Mouse (Mus musculus) spleen, postnatal 4 days (tissue): ENCODE measurements around the gene Mipep.

Experiments used
- DNase-seq, 2 experiments: peaks; one replicate each; pipeline ENCODE4 v3.0.0; 2022; ENCODE audit warnings: low spot score in 2 of 2

The Mipep gene

DNA sequence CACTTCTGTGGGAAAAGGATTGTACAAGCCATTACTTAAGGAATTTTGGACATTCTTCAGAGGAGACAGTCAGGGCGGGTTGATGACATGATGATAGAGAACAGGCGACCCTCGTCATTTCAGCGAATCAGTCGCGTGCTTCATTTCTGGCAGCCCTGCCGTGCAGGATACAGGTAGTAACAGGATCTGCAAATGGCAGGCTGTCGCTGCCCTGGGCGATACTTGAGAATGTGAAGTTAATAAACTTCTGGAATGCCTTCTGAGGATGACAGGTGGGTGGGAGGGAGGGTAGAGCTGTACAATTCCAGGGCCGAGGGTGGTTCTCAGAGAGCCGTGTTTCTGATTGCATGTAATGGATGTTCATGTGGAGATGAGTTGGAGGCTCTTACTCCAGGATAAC is 82.0 kb downstream of the Mipep start:
- DNase-seq = no peak

DNA sequence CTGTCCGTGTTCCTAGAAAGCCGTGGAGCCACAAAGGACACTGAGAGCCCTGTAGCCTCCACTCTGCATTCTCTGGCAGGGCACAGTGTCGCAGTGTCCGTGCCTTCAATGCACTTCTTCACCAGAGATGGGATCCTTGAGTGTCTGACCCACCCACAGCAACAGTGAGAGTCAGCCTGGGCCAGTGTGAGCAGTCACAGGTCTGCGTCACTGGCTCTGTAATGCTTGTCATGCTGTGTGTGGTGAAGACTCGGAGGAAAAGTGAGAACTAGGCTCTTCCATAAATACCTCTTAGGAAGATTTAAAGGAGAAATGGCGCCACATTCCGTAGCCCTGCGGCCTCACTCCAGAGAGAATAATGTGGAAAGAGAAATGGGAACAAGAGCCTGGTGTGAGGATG is 84.0 kb downstream of the Mipep start:
- DNase-seq = no peak

DNA sequence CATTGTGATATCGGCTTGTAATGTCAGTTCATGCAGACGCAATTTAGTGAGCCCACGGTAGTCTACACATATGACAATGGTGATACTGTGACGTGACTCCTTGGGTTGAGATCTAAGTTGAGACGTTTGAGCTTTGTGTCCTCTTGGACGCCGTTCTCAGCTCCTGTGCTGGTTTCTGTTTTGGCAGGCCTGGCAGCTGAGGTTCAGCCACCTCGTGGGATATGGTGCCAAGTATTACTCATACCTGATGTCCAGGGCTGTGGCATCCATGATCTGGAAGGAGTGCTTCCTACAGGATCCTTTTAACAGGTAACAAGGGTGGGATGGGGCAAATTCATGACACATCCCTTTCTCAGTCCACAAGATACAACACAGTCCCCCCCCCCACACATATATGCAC is 87.5 kb downstream of the Mipep start:
- no peak for DNase-seq

DNA sequence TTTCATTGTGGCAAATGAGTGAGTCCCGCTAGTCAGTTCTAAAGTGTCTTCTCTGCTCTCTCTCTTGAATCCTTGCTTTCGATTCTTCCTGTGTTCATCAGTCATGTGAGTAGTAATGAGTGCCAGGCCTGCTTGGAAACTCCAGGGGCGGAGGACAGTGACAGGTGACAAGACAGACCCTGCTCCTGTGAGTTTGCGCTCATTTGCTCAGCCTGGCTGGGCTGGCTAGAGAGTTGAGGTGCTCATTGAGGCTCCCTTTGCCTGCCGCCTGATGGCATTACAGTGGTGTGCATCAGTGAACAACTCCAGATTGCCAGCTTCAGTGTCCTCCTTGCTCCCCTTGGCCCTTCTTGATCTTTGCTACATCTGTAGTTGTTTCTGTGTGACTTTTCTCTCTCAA is 97.7 kb downstream of the Mipep start:
- no peak for DNase-seq

DNA sequence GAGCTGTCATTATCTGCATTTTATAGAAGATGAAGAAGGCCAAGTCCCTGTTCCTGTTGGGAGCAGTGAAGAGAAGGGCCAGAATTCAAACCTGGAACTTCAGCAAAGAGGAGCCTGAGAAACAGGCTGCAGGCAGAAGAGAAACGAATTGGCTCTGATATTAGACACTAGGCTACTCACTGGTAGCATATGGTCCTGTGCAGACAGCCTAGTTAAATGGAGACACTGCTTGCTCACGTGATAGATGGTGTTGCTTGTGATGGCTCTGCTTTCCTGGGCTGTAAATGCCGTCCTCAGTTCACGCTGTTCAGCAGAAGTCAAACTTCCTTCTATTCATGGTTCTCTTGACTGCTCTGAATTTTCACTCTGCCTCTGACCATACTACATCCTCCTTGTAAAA is 98.3 kb downstream of the Mipep start:
- DNase-seq = no peak

DNA sequence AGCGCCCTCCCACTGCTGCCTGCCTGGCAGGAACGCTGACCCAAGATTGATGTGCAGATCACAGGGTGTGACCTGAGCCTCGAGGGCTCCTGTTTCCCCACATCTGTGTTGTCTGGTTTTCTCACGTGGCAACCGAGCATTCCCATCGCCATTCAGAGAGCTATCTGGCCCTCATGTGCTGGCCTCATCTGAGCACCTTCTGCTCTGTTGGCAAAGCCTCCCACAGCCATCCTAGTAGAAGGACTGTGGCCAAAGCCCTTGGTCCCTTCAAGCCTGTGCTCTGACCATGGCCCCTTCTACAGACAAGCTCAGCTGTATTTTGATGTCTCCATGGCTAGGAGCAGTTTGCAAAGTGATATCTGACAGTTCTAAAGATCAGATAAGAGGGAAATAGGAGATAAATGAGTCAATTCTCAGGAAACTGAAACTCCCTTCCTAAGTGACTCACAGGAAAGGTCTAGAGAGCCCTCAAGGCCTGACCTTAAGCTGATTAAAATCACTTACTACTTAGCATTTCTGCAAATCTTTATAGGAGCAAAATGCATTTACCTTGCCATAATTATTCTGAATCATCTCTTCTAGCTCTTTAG is 101.1 kb downstream of the Mipep start:
- DNase-seq = no peak

DNA sequence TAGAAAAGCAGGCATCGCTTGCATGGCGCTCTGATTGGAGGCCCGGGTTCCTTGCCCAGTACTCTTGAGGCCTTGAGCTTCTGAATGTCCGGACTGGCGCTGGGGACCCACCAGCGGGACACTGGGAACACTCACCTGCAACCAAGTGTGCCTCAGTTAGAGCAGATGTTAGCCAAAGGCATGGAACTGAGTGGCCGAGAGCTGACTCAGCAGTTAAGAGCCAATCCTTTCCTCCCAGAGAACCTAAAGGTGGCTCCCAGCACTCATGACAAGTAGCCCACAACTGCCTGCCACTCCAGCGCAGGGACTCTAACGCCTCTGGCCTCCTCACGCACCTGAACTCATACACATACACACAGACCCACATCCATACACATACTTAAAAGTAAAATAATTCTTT is 109.5 kb downstream of the Mipep start:
- no peak for DNase-seq

DNA sequence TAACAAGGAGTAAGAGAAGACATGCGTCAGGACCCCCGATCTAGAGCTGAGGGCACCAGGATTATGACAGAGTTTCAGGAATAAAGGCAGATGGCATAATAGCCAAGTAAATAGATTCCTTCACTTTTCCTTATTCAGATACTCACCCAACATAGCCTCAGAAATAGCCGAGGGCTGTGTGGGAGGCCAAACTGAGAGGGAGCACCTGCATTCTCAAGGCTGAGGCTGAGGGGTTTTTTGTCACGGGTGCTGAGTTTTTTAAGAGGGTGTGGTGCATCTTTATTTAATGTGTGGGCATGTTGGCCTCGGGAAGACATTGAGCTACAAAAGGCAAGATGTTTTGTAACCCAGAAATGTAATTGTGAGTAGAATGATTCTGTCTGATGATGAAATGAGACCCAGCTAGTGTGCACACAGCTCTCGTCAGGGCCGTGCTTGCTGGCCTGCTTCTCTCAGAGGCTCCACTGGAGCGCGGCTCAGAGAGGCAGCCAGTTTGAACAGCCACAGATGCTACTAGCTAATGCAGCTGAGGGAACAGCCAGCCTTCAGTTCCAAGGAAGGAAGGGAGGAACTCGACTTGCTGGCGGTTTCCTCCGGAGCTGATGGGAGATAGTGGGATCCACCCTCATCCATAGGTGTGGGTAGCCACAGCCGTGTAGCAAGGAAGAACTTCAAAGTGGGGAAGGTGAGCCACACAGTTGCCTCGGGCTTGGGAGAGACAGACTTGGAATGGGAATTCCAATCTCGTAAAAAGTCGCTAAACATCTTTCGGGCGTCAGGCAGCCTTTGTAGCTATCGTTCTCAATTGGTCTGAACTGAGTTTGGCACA is 111.0 kb downstream of the Mipep start:
- no peak for DNase-seq

DNA sequence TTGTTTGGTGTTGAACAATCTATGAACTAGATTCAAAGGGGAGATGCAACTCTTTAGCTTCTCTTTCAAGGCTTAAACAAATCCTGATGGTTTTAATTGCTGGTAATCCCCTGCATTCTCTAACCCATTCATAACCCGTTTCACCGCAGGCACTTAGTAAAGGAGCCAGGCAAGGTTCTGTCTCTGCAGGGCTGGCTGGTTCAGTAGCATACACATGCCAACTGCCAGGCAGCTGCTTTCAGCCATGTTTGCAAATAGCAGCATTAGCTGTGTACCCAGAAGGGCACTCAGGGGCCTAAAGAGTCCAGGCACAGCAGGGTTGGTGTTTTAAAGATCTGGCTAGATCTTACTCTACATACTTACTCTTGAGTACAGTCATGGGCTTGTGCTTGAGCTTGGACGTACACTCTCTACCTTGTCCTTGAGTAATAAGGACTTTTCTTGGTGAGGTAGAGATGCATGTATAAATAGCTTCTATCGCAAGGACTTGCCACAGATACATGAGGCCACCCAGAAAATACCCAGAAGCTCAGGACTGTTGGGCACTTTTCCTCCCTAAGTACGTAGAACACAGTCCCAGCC is 113.8 kb downstream of the Mipep start:
- DNase-seq = no peak

DNA sequence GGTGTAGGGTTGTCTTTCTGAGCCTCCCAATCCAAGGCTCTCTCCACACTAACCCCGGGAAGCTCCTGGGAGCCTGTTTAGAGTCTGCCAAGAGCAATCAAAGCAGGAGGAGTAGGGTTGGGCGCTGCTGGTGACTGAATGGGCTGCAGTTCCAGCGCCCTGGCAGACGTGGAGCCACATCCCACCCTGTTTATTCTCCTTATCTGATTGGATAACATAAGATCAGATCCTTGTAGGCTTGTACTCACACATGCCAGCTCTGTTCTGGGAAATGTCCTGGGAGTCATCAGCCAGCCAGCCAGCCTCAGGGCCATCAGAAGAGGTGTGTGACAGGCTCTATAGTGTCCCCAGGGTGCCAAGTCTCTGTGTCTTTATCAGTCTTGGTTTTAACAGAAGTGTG is 120.1 kb downstream of the Mipep start:
- DNase-seq = no peak

DNA sequence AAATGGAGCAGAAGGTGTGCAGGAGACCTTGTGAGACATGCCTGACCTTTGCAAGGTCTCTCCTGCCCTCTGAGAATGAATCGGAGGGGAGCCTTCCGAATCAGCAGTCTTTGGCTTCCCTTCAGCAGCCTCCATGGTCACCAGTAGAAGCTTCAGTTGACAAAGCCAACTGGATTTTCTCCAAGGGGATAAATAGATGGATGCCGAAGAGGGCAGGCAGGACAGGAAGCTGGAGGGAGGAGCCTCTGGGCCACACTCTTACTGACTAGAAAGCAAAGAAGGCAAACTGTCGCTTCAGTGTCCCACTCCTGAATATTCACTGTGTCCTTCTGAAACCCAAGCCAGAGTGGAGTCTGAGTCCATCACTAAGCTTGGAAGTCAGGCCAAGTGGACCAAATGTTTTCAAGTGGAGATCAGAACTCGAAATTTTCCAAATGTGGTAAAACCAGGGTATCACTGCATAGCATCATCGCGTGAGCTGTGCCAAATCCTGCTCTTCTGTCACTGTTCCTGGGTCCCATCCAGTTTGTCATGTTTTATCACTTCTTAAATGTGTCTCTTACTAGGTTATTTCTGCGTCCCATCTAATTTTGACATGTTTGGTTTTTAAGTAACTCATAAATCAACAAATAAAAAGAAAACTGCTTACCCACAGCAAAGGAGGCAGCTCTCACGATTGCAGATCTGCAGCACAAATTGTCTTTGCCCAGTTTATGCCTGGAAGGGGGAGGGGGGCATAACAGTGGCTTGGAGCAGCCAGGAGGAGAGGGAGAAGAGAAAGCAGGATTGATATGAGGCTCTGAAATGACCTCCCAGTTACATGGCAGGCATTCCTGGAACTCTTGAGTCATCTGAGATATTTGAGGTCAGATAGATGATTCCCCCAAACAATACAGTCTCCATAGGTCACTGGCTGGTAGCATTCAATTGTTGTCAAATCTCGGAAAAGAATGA is 122.3 kb downstream of the Mipep start:
- no peak for DNase-seq

DNA sequence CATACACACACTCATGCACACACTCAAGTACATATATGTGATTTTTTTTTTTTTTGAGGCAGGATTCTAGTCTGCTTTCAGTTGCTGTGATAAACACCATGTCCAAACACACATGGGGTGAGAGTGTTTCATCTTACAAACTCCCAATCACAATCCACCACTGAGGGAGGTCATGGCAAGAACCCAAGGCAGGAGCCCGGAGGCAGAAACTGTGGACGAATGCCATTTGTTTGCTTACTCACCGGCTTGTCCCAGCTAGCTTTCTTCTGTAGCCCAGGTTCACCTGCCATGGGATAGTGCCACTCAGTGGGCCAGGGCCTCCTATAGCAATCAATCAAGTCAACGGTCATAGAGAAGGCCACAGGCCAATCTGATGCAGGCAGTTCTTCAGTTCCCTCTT is 125.0 kb downstream of the Mipep start:
- no peak for DNase-seq

DNA sequence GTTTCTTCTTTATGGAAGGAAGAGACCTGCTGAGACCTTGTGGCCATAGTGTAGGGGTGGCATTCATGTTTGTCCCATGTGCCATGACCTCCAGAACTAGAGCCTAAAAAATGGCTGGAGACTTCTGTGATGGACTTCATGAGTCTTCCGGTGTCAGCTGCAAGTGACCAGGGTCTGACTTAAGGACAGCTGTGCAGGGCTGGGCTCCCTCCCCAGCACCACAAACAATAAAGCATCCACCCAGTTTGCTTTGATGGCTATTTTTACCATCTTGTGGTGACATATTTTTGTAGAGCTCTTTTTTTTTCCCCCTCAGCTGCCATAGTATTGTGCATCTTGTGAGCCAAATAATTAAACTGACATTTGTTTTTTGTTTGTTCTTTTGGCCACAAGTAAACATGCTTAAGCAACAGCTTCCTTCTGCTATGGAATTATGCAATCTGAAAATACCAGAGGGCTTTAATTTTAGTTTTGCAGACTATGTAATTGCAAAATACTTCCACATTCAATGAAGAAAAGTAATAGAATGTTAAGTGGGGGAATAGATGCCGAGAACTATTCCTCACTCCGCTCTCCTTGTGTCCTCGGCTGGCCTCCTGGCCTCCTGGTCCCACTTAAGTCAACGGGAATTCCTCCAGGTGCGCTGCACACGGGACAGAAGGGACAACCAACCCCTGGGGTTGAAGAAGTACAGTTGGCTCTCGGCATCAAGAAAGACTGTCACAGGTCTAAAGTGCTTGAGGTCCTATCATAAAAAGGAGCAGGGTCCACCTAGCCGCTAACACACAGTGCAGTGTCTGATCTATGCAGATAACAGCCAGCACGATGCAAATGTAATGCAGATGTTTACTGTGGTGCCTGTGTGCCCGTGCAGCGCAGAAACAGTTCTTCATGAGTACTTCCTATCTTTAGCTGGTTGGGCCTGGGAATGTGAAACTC is 126.4 kb downstream of the Mipep start:
- no peak for DNase-seq

DNA sequence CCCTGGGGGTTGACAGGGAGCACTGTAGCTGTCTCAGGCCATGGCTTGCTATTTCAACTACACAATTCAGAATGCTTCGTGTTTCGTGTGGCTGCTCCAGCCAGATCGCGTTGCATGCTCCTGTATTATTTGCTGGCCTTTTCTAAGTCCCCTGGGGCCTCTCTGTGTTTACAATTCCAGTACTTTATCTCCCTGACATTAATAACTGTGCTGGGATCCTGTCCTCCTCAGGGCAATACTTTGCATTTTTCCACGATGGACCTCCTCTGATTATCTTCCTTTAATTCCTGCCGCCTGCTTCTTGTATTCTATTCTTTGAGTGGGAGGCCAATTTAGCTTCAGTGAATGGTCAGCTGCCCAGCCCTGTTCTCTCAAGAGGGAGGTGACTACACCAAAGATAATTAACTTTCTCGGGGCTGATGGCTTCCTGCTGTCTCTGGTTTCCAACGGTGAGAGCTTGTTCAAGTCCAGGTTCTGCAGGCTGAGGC is 128.7 kb downstream of the Mipep start:
- no peak for DNase-seq

DNA sequence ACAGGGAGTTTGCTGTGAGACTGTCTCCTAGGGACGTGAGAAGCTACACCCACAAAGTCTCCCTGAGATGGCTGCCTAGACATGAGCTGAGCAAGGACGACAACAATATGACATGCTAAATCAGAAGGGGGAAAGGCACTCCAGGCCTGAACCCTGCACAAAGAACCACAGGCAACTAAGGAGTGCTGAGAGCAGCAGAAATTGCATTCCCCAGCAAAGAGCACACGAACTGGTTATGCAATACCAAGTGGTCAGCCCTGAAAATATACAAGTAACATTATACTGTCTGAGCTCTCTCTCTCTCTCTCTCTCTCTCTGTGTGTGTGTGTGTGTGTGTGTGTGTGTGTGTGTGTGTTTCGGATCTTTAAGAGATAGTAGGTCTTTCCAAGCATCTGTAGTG is 132.3 kb downstream of the Mipep start:
- DNase-seq = no peak

DNA sequence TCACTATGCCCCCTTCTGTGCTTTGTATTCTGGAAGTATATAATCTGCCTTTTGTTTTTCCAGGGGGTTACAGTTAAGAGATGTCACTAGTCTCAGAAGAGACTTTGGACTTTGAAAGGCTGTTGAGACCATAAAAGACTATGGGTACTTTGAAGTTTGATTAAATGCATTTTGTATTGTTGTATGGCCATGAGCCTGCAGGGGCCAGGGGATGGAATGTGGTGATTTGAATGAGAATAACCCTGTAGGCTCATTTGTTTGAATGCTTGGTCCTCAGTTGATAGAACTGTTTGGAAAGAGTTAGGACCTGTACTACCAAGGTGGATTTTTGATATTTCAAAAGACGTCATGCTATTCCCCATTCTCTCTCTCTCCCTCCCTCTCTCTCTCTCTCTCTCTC is 141.6 kb downstream of the Mipep start:
- no peak for DNase-seq

DNA sequence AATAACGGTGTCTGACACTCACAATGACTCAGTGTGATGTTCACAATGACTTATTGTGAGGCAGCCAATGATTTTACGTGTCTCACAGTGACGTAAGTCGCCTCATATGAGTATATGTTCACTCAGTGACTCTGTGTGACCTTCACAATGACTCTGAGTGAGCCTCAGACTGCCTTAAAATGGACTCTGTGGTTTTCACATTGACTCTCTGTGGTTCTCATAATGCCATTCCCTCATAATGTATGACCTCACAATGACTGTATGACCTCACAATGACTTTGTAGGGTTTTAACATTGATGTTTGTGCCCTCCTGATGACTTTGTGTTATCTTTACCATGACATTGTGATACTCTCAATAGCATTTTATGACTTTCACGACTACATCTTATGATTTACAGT is 151.3 kb downstream of the Mipep start:
- DNase-seq = no peak

DNA sequence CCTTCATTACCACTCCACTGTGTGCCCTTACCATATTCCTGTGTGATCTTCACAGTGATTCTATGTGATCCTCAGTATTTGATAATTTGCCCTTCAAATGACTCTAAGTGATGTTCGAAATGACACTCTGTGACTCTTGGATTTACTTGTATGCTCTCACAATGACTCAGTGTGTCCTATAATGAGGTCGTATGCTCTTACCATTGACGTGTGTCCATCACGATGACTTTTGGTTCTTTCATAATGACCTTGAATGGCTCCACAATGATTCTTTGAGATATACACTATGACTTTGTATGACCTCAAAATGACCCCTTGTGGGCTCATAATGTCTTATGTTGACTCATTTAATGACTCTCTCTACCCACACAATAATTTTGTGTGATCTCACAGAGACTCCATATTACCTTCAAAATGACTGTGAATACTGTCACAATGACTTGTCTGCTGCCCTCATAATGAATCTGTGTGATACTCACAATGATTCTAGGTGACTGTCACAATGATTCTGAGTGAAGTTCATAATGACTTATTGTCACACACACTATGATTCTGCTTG is 153.2 kb downstream of the Mipep start:
- DNase-seq = no peak
